In genomic region chr14:57945834-57946233, GRCm38 (mm10) we compare ENCODE assay signal across 15 mouse cellular contexts. TPM values are rescaled to one million over a fixed set of nuclear protein-coding genes. Genes with fewer than 3 reads are reported as not detected.
DNase-seq lines count a peak whose midpoint lies in the region; ATAC-seq lines count a peak whose summit lies in the region.
"Had no signal": no experiment of that assay in that cellular context is flagged by ENCODE, and none has a peak within 500 bp of the region (broad histone marks: within the 10 kb centered on the region; RNA-seq: fewer than 3 reads in every experiment).

No protein-coding gene starts in this region.

- no peaks in the 10 kb centered on the region for H3K9me3 ChIP-seq in heart, embryonic 13.5 days
- H3K9me3 ChIP-seq: G1E; hindbrain, embryonic 12.5 days; kidney, embryonic 15.5 days; neural tube, embryonic 15.5 days had no signal

- ATAC-seq in heart, embryonic 13.5 days (ENCODE audit: extremely low read depth, insufficient number of reproducible peaks, low FRiP score, low TSS enrichment), result no peak; the same call in 1 of the 2 replicates
- ATAC-seq in monocyte, adult 5-6 weeks (replicated peaks; ENCODE audit: insufficient number of reproducible peaks, low FRiP score, low TSS enrichment, poor library complexity, severe bottlenecking), result no peak

- intact Hi-C loops in gastrocnemius, postnatal 14 days (cut with DNase I; ENCODE audit: low total_unique reads), result no loop called here
- intact Hi-C loops in left cerebral cortex, postnatal 14 days (cut with DNase I), result no loop called here

- peak; percentile 83 for DNase-seq in gastrocnemius, adult 18-20 months (ENCODE audit: low spot score)
- peak; percentile 67 for DNase-seq in gastrocnemius, postnatal 14 days
- DNase-seq in heart, postnatal 4 days, result peak; percentile 61
- no peak for DNase-seq in left cerebral cortex, postnatal 14 days (ENCODE audit: low spot score in 2 of 2)
- DNase-seq in urinary bladder, postnatal 36 days (ENCODE audit: low spot score in 2 of 2), result no peak
- DNase-seq: adrenal gland, adult 8-10 months; cerebellum, adult 8-10 months; layer of hippocampus, postnatal 36 days; right cerebral cortex, adult 18-20 months had no signal

- 41% methylated on average over 4 of the region's 4 CpGs for WGBS in heart, embryonic 13.5 days

- no peaks in the 10 kb centered on the region for H3K27me3 ChIP-seq in heart, embryonic 13.5 days (replicated peaks)
- H3K27me3 ChIP-seq: hindbrain, embryonic 12.5 days; kidney, embryonic 15.5 days; neural tube, embryonic 15.5 days had no signal

- no peak overlapping the region for H3K4me2 ChIP-seq in heart, embryonic 13.5 days
- H3K4me2 ChIP-seq: hindbrain, embryonic 12.5 days; kidney, embryonic 15.5 days; neural tube, embryonic 15.5 days had no signal

- no peak overlapping the region for H3K4me3 ChIP-seq in heart, embryonic 13.5 days
- H3K4me3 ChIP-seq: hindbrain, embryonic 12.5 days; kidney, embryonic 15.5 days; neural tube, embryonic 15.5 days had no signal

- H3K4me1 ChIP-seq in heart, embryonic 13.5 days, result peaks cover 16% of the 10 kb centered on the region
- H3K4me1 ChIP-seq: hindbrain, embryonic 12.5 days; kidney, embryonic 15.5 days; neural tube, embryonic 15.5 days had no signal

- peak overlapping the region; percentile 65 for H3K27ac ChIP-seq in heart, embryonic 13.5 days (replicated peaks)
- H3K27ac ChIP-seq: hindbrain, embryonic 12.5 days; kidney, embryonic 15.5 days; neural tube, embryonic 15.5 days had no signal

- H3K36me3 ChIP-seq in heart, embryonic 13.5 days, result peaks cover 46% of the 10 kb centered on the region

- H3K9ac ChIP-seq in heart, embryonic 13.5 days, result no peak overlapping the region
- H3K9ac ChIP-seq: hindbrain, embryonic 12.5 days; kidney, embryonic 15.5 days; neural tube, embryonic 15.5 days had no signal

RNA-seq across cellular contexts. Expression of gene Micu2, which starts 53.2 kb away (rescaled TPM):
- 10 to 100 TPM; 37.1 to 43.6 TPM for total RNA-seq in gastrocnemius, adult 18-20 months (2021)
- total RNA-seq in gastrocnemius, postnatal 14 days (2021), result 10 to 100 TPM; 40.7 to 42.1 TPM
- polyA plus RNA-seq in heart, embryonic 13.5 days (2015; fragmentation: Nextera tagmentation; extraction: Ambion mirVana), result 82.8 and 92.5 TPM in 2 replicates
- total RNA-seq in heart, postnatal 4 days (2021), result 10 to 100 TPM; 70.5 to 73.4 TPM
- total RNA-seq in left cerebral cortex, postnatal 14 days (2021), result 10 to 100 TPM; 23.2 to 24.0 TPM
- total RNA-seq in monocyte, adult 5-6 weeks (2017), result 110 to 135 TPM (median 128 TPM) in 3 replicates

RNA-seq across cellular contexts. Expression of gene Zdhhc20, which starts 55.8 kb away (rescaled TPM):
- total RNA-seq in gastrocnemius, adult 18-20 months (2021), result 1 to 10 TPM; 3.5 to 4.3 TPM
- total RNA-seq in gastrocnemius, postnatal 14 days (2021), result 10 to 100 TPM in 1 of 2 experiments, 1 to 10 TPM in 1; 9.0 to 13.6 TPM
- 41.1 and 42.4 TPM in 2 replicates for polyA plus RNA-seq in heart, embryonic 13.5 days (2015; fragmentation: Nextera tagmentation; extraction: Ambion mirVana)
- 10 to 100 TPM; 26.2 to 27.7 TPM for total RNA-seq in heart, postnatal 4 days (2021)
- total RNA-seq in left cerebral cortex, postnatal 14 days (2021), result 10 to 100 TPM; 26.1 to 30.4 TPM
- total RNA-seq in monocyte, adult 5-6 weeks (2017), result 99.2 to 138 TPM (median 128 TPM) in 3 replicates

Comparison
In these comparisons a context has a peak if more than half of its experiments do, and no peak if none do; other contexts are left out.
1. DNase-seq: peak in gastrocnemius, adult 18-20 months (single experiment), gastrocnemius, postnatal 14 days (single experiment) and heart, postnatal 4 days (single experiment); none in left cerebral cortex, postnatal 14 days (0 of 2) and urinary bladder, postnatal 36 days (0 of 2).